Mouse (Mus musculus): ENCODE results near the gene Kremen2. TPM values are rescaled to one million over a fixed set of nuclear protein-coding genes. Genes with fewer than 3 reads are reported as not detected.
"Not testable (repeated sequence)": the region's sequence is repeated elsewhere in the genome, so short reads cannot be mapped to it uniquely, and the experiment has no call there.

Gene Kremen2
- polyA plus RNA-seq, 1 experiment = 1.1 TPM

GRCm38 (mm10) chr17:23783352-23783751 is 37.7 kb upstream of the Kremen2 start:
- no peak for TF ChIP-seq POLR2A (IDR thresholded peaks at IDR 0.05; ENCODE audit: borderline replicate concordance, extremely low read depth, low read depth, low read length)
- TF ChIP-seq CTCF (IDR thresholded peaks at IDR 0.05; ENCODE audit: insufficient read depth, low read length) = no peak
- DNase-seq = no peak
- no peaks in the 10 kb centered on the region for H3K4me1 ChIP-seq (ENCODE audit: control insufficient read depth, insufficient read depth, low read length)
- H3K4me3 ChIP-seq (replicated peaks; ENCODE audit: extremely low read depth, low read depth, low read length) = no peak overlapping the region

DNA sequence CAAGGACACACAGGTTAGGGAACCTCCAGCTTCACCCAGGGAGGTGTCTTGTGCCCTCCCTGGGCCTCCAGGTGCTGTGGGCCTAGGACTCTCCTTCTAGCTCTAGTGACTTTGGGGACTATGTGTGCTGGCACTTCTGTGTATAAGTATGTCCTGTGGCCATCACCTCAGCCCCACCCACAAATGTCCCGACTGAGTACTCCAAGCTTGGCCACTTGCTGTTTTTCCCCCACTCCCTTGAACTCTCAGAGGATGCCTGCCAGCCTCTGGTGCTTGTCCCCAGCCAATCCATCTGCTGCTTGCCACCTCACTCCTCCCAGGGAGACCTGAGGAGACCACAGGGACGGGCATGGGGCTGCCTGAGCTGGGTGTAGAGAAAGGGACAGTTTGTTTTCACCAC is 32.8 kb upstream of the Kremen2 start:
- WGBS = 33% methylated on average over 2 of the region's 2 CpGs
- TF ChIP-seq CTCF (IDR thresholded peaks at IDR 0.05; ENCODE audit: insufficient read depth, low read length) (no peak), POLR2A (IDR thresholded peaks at IDR 0.05; ENCODE audit: borderline replicate concordance, extremely low read depth, low read depth, low read length) (0 out of 2 replicates have a peak, but pooled peaks have one; percentile 16)
- Histone ChIP-seq H3K4me3 (replicated peaks; ENCODE audit: extremely low read depth, low read depth, low read length) (no peak overlapping the region), H3K4me1 (ENCODE audit: control insufficient read depth, insufficient read depth, low read length) (no peaks in the 10 kb centered on the region)
- no peak for DNase-seq

DNA sequence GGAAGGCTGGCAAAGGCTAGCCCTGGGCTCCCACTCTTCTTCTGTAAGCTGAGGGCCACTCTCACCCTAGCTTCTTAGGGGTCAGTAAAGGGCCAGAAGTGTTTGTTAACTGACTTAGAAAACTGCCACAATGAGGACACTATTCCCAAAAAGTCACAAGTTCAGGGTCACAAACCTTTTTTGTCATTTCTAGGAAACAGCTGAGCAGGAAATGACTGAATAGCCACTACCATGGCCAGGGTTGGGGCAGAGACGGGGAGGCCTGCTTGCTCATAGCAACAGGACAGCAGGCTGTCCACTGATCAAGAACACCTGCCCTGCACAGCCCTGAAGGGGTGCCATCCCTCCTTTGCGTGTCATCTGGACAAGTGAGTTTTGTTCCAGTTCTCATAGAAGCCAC is 31.5 kb upstream of the Kremen2 start:
- WGBS = 70% methylated on average over 2 of the region's 2 CpGs
- TF ChIP-seq POLR2A (IDR thresholded peaks at IDR 0.05; ENCODE audit: borderline replicate concordance, extremely low read depth, low read depth, low read length) (no peak), CTCF (IDR thresholded peaks at IDR 0.05; ENCODE audit: insufficient read depth, low read length) (no peak)
- DNase-seq = no peak

GRCm38 (mm10) chr17:23776216-23776615 is 30.6 kb upstream of the Kremen2 start:
- no peak for TF ChIP-seq POLR2A (IDR thresholded peaks at IDR 0.05; ENCODE audit: borderline replicate concordance, extremely low read depth, low read depth, low read length)
- no peak for TF ChIP-seq CTCF (IDR thresholded peaks at IDR 0.05; ENCODE audit: insufficient read depth, low read length)
- Histone ChIP-seq H3K4me1 (ENCODE audit: control insufficient read depth, insufficient read depth, low read length) (no peaks in the 10 kb centered on the region; the same call in 1 of the 2 replicates), H3K4me3 (replicated peaks; ENCODE audit: extremely low read depth, low read depth, low read length) (no peak overlapping the region)
- DNase-seq = no peak
- WGBS = 81% methylated on average over 10 of the region's 10 CpGs

More for the DNA sequence above, 31.5 kb upstream of the Kremen2 start:
- Histone ChIP-seq H3K4me3 (replicated peaks; ENCODE audit: extremely low read depth, low read depth, low read length) (no peak overlapping the region), H3K4me1 (ENCODE audit: control insufficient read depth, insufficient read depth, low read length) (no peaks in the 10 kb centered on the region)

GRCm38 (mm10) chr17:23774090-23774489 is 28.5 kb upstream of the Kremen2 start:
- TF ChIP-seq CTCF (IDR thresholded peaks at IDR 0.05; ENCODE audit: insufficient read depth, low read length) (peak; percentile 94), POLR2A (IDR thresholded peaks at IDR 0.05; ENCODE audit: borderline replicate concordance, extremely low read depth, low read depth, low read length) (no peak)
- H3K4me3 ChIP-seq (replicated peaks; ENCODE audit: extremely low read depth, low read depth, low read length) = no peak overlapping the region

DNA sequence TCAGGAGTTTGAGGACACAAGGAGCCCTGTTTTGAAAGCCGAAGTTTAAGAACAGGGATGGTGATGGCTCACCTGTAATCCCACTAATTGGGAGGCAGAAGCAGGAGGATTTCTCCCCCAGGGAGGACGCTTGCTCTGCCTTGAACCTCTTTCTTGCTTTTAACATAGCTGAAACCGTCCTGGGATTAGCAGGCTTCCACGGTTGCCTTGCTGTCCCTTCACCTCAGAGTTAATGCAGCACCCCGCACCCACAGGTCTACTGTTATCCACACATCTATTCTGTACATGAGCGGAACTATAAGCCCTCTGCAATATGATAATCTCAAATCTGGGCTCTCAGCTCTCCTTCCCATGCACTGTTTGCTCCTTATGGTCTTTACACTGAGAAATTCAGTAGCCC is 28.0 kb upstream of the Kremen2 start:
- no peak overlapping the region for H3K4me3 ChIP-seq (replicated peaks; ENCODE audit: extremely low read depth, low read depth, low read length)
- H3K4me1 ChIP-seq (ENCODE audit: control insufficient read depth, insufficient read depth, low read length) = no peaks in the 10 kb centered on the region; the same call in none of the 2 replicates
- DNase-seq = no peak
- no peak for TF ChIP-seq POLR2A (IDR thresholded peaks at IDR 0.05; ENCODE audit: borderline replicate concordance, extremely low read depth, low read depth, low read length)
- no peak for TF ChIP-seq CTCF (IDR thresholded peaks at IDR 0.05; ENCODE audit: insufficient read depth, low read length)
- 69% methylated on average over 6 of the region's 6 CpGs for WGBS

More at GRCm38 (mm10) chr17:23774090-23774489, 28.5 kb upstream of the Kremen2 start:
- peak; percentile 82 for DNase-seq
- no peaks in the 10 kb centered on the region; the same call in none of the 2 replicates for H3K4me1 ChIP-seq (ENCODE audit: control insufficient read depth, insufficient read depth, low read length)
- WGBS = 3% methylated on average over 12 of the region's 12 CpGs

DNA sequence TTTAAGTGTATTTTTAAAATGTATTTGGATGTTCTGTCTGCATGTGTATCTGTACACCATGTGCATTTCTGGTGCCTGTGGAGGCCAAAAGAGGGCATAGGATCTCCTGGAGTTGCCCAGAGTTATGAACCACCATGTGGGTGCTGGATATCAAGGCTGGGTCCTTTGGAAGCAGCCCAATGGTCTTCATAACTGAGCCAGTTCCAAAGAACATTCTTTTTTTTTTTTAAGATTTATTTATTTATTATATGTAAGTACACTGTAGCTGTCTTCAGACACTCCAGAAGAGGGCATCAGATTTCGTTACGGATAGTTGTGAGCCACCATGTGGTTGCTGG is 26.6 kb upstream of the Kremen2 start:
- WGBS = 76% methylated on average over 2 of the region's 2 CpGs
- not testable (repeated sequence) for H3K4me3 ChIP-seq (replicated peaks; ENCODE audit: extremely low read depth, low read depth, low read length); H3K4me1 ChIP-seq (ENCODE audit: control insufficient read depth, insufficient read depth, low read length); DNase-seq

DNA sequence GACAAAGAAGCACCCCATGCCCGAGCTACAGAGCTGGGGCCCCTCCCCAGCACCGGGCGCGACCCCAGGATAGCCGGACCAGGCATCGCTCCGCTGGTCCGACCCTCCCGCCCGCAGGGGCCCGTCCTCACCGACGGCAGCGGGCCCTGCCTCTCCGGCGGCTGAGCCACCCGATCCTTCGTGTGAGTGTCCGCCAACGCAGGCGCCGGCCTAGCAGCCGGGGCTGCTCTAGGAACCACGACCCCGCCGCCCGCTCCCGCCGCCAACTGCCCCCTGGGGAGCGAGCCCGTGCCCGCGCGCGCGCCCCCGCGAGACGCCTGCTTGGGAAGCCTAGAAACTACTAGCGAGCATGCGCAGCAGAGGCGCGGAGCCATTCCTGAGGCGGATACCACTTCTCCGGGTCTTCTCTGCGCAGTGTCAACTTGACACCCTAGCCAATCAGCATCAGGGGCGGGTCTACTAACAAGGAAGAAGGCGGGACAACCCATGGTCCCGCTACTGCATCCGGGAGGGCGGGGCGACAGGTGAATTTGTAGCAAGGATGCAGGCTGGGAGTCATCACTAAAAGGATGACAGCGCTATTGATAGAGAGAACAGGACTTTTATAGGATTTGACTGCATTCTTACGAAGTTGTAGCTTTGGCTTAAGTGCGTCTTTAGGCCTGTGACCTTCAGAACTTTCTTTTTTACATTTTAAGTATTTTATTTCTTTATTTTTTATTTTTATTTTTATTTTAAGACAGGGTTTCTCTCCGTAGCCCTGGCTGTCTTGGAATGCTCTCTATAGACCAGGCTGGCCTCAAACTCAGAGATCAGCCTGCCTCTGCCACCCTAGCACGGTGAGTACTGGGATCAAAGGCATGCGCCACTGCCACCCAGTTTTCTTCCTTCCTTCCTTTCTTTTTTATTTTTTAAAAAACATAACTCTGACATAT is 25.9 kb upstream of the Kremen2 start, which contains the start of gene Flywch1:
Gene Flywch1 (minus strand): TSS at position 319 of the 935 bp plus-strand sequence.
- Histone ChIP-seq H3K4me3 (replicated peaks; ENCODE audit: extremely low read depth, low read depth, low read length) (peak within 1 kb of the TSS; percentile 67), H3K4me1 (ENCODE audit: control insufficient read depth, insufficient read depth, low read length) (no peaks in the 10 kb centered on the region; the same call in none of the 2 replicates)
- 0 out of 2 replicates have a peak, but pooled peaks have one; percentile 27 for TF ChIP-seq POLR2A (IDR thresholded peaks at IDR 0.05; ENCODE audit: borderline replicate concordance, extremely low read depth, low read depth, low read length)
- no peak for TF ChIP-seq CTCF (IDR thresholded peaks at IDR 0.05; ENCODE audit: insufficient read depth, low read length)
- 3% methylated on average over 57 of the region's 58 CpGs for WGBS
- peak; percentile 96 for DNase-seq

GRCm38 (mm10) chr17:23770896-23771283 is 25.3 kb upstream of the Kremen2 start:
- TF ChIP-seq POLR2A (IDR thresholded peaks at IDR 0.05; ENCODE audit: borderline replicate concordance, extremely low read depth, low read depth, low read length) = no peak
- no peak for TF ChIP-seq CTCF (IDR thresholded peaks at IDR 0.05; ENCODE audit: insufficient read depth, low read length)
- peak overlapping the region; percentile 67 for H3K4me3 ChIP-seq (replicated peaks; ENCODE audit: extremely low read depth, low read depth, low read length)
- no peaks in the 10 kb centered on the region; the same call in none of the 2 replicates for H3K4me1 ChIP-seq (ENCODE audit: control insufficient read depth, insufficient read depth, low read length)
- 2% methylated on average over 19 of the region's 19 CpGs for WGBS
- DNase-seq = no peak

DNA sequence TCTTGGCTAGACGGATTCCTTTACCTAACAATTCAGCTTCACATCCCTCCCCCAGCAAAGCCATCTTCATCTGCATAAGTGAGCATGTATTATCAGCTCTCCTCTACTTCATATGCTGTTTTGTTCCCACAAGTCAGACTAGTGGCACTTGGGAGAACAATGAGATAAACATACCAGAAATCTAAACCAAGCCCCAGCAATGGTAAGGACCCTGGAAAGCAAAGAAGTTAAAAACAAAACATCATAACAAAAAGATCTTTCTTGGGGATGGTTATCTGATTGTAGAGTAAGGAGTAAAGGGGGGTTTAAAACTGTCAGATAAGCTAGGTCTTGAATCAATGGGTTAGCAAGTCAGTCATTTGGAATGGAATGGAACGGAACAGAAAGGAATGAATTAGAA is 24.9 kb upstream of the Kremen2 start:
- WGBS = 39% methylated on average over 2 of the region's 2 CpGs
- DNase-seq = no peak
- Histone ChIP-seq H3K4me3 (replicated peaks; ENCODE audit: extremely low read depth, low read depth, low read length) (peak overlapping the region; percentile 67), H3K4me1 (ENCODE audit: control insufficient read depth, insufficient read depth, low read length) (no peaks in the 10 kb centered on the region; the same call in none of the 2 replicates)
- TF ChIP-seq POLR2A (IDR thresholded peaks at IDR 0.05; ENCODE audit: borderline replicate concordance, extremely low read depth, low read depth, low read length) (no peak), CTCF (IDR thresholded peaks at IDR 0.05; ENCODE audit: insufficient read depth, low read length) (no peak)
